Mouse (Mus musculus) midbrain, embryonic 14.5 days (tissue): ENCODE measurements at regions not wholly inside any gene's neighbourhood (a gene's known extent, or its start where the extent isn't known, plus 50 kb on each side); places are given as distances from the start of the nearest gene placed in this dataset.
A peak's percentile ranks its signal among the peaks of the same experiment; 100 is the strongest.

Experiments used
- ATAC-seq: fragments of 200-750 bp; cut with Nextera tagmentation; 2 replicates; pipeline ENCODE4 v1.8.0; 2017; ENCODE audit warnings: moderate number of reproducible peaks, moderate library complexity; ENCODE audit not compliant: low FRiP score, low TSS enrichment
- DNase-seq: peaks from one replicate; pipeline ENCODE4 v3.0.0-alpha.2; 2015
- H3K27ac ChIP-seq: fragments of 300-500 bp; sonication (generic); replicated peaks from 2 replicates; pipeline ENCODE4 v1.5.1; 2014; ENCODE audit warnings: mild to moderate bottlenecking, low read depth, low read length, moderate library complexity
- H3K27me3 ChIP-seq: fragments of 300-500 bp; sonication (generic); 2 replicates; pipeline ENCODE4 v1.6.1; 2014; ENCODE audit warnings: low read length, control low read depth, mixed read lengths; ENCODE audit not compliant: control insufficient read depth, insufficient read depth
- H3K36me3 ChIP-seq: fragments of 300-500 bp; sonication (generic); 2 replicates; pipeline ENCODE4 v1.6.1; 2014; ENCODE audit warnings: low read length, control low read depth; ENCODE audit not compliant: control insufficient read depth, insufficient read depth
- H3K4me1 ChIP-seq: fragments of 300-500 bp; sonication (generic); 2 replicates; pipeline ENCODE4 v1.6.1; 2014; ENCODE audit warnings: mild to moderate bottlenecking, antibody characterized with exemption, low read length, control low read depth; ENCODE audit not compliant: control insufficient read depth, insufficient read depth
- H3K4me2 ChIP-seq: fragments of 300-500 bp; sonication (generic); 2 replicates; pipeline ENCODE4 v1.6.1; 2014; ENCODE audit warnings: mild to moderate bottlenecking, low read length, moderate library complexity
- H3K4me3 ChIP-seq: fragments of 300-500 bp; sonication (generic); replicated peaks from 2 replicates; pipeline ENCODE4 v1.5.1; 2014; ENCODE audit warnings: low read depth, low read length
- H3K9ac ChIP-seq: fragments of 300-500 bp; sonication (generic); replicated peaks from 2 replicates; pipeline ENCODE4 v1.6.1; 2014; ENCODE audit warnings: mild to moderate bottlenecking, low read length, moderate library complexity
- H3K9me3 ChIP-seq: fragments of 300-500 bp; sonication (generic); 2 replicates; pipeline ENCODE4 v1.6.1; 2016; ENCODE audit warnings: low read length, control low read depth, mixed read lengths; ENCODE audit not compliant: control insufficient read depth
- WGBS: fragments of 180-500 bp; shearing (Covaris S2); extraction: QIAGEN DNeasy Blood & Tissue Kit; methylation state at CpG from one replicate; pipeline ENCODE4 v1.1.7; 2014; 5-methylcytosine and 5-hydroxymethylcytosine counted together

- Histone ChIP-seq H3K4me1 (peaks cover 30% of the 10 kb centered on the region), H3K27me3 (no peaks in the 10 kb centered on the region; the same call in 1 of the 2 replicates), H3K27ac (peak overlapping the region; percentile 97), H3K36me3 (no peaks in the 10 kb centered on the region), H3K4me2 (peak overlapping the region; percentile 74), H3K9ac (peak overlapping the region; percentile 97), H3K4me3 (peak overlapping the region; percentile 91), H3K9me3 (no peaks in the 10 kb centered on the region)
- WGBS, result under 1% methylated on average over 105 of the region's 127 CpGs
- DNase-seq (peak; percentile 76), ATAC-seq (no peak)
Measured at GRCm38 (mm10) chr13:107888571-107889451, 155.4 kb upstream of the Smim15 start.

GRCm38 (mm10) chr13:107888231-107888555, 156.1 kb upstream of the Smim15 start:
- ATAC-seq, result no peak
- Histone ChIP-seq H3K9ac (peak overlapping the region; percentile 97), H3K27ac (peak overlapping the region; percentile 97), H3K36me3 (no peaks in the 10 kb centered on the region), H3K4me3 (peak overlapping the region; percentile 91), H3K4me2 (peak overlapping the region; percentile 74), H3K27me3 (no peaks in the 10 kb centered on the region), H3K4me1 (peaks cover 31% of the 10 kb centered on the region), H3K9me3 (no peaks in the 10 kb centered on the region)
- WGBS, result 0% methylated on average over 9 of the region's 9 CpGs
- DNase-seq, result peak; percentile 71

GRCm38 (mm10) chr13:107887366-107888230, 156.6 kb upstream of the Smim15 start:
- ATAC-seq, result no peak
- Histone ChIP-seq H3K4me1 (peaks cover 31% of the 10 kb centered on the region), H3K9me3 (no peaks in the 10 kb centered on the region), H3K9ac (peak overlapping the region; percentile 97), H3K27me3 (no peaks in the 10 kb centered on the region), H3K27ac (peak overlapping the region; percentile 97), H3K36me3 (no peaks in the 10 kb centered on the region), H3K4me2 (peak overlapping the region; percentile 74), H3K4me3 (peak overlapping the region; percentile 91)
- under 1% methylated on average over 16 of the region's 16 CpGs for WGBS
- DNase-seq, result peak; percentile 63

- H3K4me2 ChIP-seq, result no peak overlapping the region
- 77% methylated on average over 3 of the region's 3 CpGs for WGBS
Measured at GRCm38 (mm10) chr13:107884836-107885235, 159.4 kb upstream of the Smim15 start.

GRCm38 (mm10) chr13:107882337-107882736, 161.9 kb upstream of the Smim15 start:
- Histone ChIP-seq H3K27ac (no peak overlapping the region), H3K4me2 (no peak overlapping the region), H3K4me1 (peaks cover 20% of the 10 kb centered on the region), H3K36me3 (no peaks in the 10 kb centered on the region), H3K27me3 (no peaks in the 10 kb centered on the region), H3K4me3 (no peak overlapping the region), H3K9ac (no peak overlapping the region), H3K9me3 (no peaks in the 10 kb centered on the region)
- ATAC-seq (no peak), DNase-seq (no peak)
- 91% methylated on average over 5 of the region's 5 CpGs for WGBS

More at GRCm38 (mm10) chr13:107884836-107885235, 159.4 kb upstream of the Smim15 start:
- peaks cover 20% of the 10 kb centered on the region for H3K4me1 ChIP-seq
- no peak overlapping the region for H3K9ac ChIP-seq
- H3K27me3 ChIP-seq, result no peaks in the 10 kb centered on the region
- no peaks in the 10 kb centered on the region for H3K36me3 ChIP-seq
- ATAC-seq (no peak), DNase-seq (no peak)
- H3K4me3 ChIP-seq, result no peak overlapping the region
- H3K27ac ChIP-seq, result no peak overlapping the region
- no peaks in the 10 kb centered on the region for H3K9me3 ChIP-seq

- Histone ChIP-seq H3K9ac (no peak overlapping the region), H3K4me2 (no peak overlapping the region), H3K4me3 (no peak overlapping the region), H3K4me1 (peaks cover 12% of the 10 kb centered on the region), H3K9me3 (no peaks in the 10 kb centered on the region), H3K36me3 (no peaks in the 10 kb centered on the region), H3K27ac (no peak overlapping the region), H3K27me3 (no peaks in the 10 kb centered on the region)
- WGBS, result 99% methylated on average over 2 of the region's 2 CpGs
- ATAC-seq, result no peak
- no peak for DNase-seq
Measured at GRCm38 (mm10) chr13:107880551-107880950, 163.7 kb upstream of the Smim15 start.

- no peak overlapping the region for H3K4me3 ChIP-seq
- no peak overlapping the region for H3K9ac ChIP-seq
- WGBS, result 81% methylated on average over 7 of the region's 8 CpGs
- no peak overlapping the region for H3K4me2 ChIP-seq
- no peaks in the 10 kb centered on the region for H3K9me3 ChIP-seq
- DNase-seq, result peak; percentile 39
- H3K36me3 ChIP-seq, result no peaks in the 10 kb centered on the region
- no peak for ATAC-seq
- no peaks in the 10 kb centered on the region for H3K27me3 ChIP-seq
- H3K4me1 ChIP-seq, result peaks cover 10% of the 10 kb centered on the region
- no peak overlapping the region for H3K27ac ChIP-seq
Measured at GRCm38 (mm10) chr13:107879535-107879934, 164.7 kb upstream of the Smim15 start.

- DNase-seq, result no peak
- Histone ChIP-seq H3K9ac (no peak overlapping the region), H3K4me3 (no peak overlapping the region), H3K9me3 (no peaks in the 10 kb centered on the region), H3K36me3 (no peaks in the 10 kb centered on the region), H3K4me2 (no peak overlapping the region), H3K27me3 (no peaks in the 10 kb centered on the region), H3K4me1 (peaks cover 5% of the 10 kb centered on the region), H3K27ac (no peak overlapping the region)
- no peak for ATAC-seq
- WGBS, result 98% methylated on average over 3 of the region's 3 CpGs
Measured at GRCm38 (mm10) chr13:107878980-107879379, 165.3 kb upstream of the Smim15 start.
